Mouse (Mus musculus) bone marrow macrophage, adult 2 months (primary cell): ENCODE results near the gene Sf3b6. TPM values are rescaled to one million over a fixed set of nuclear protein-coding genes. Genes with fewer than 3 reads are reported as not detected.
A peak's percentile ranks its signal among the peaks of the same experiment; 100 is the strongest.

ENCODE experiments used
- H3K27ac ChIP-seq: 2 replicates; pipeline ENCODE4 v1.5.1; 2012; ENCODE audit warnings: low read depth, low read length; ENCODE audit not compliant: insufficient read depth
- H3K4me1 ChIP-seq: 2 replicates; pipeline ENCODE4 v1.6.1; 2012; ENCODE audit warnings: low read length; ENCODE audit not compliant: control insufficient read depth, insufficient read depth
- H3K4me3 ChIP-seq: 2 replicates; pipeline ENCODE4 v1.5.1; 2012; ENCODE audit warnings: mild to moderate bottlenecking, low read length, moderate library complexity; ENCODE audit not compliant: insufficient read depth
- CTCF ChIP-seq: IDR thresholded peaks from 2 replicates; pipeline ENCODE4 v1.5.1; 2012; ENCODE audit warnings: low read depth, mild to moderate bottlenecking, low read length, moderate library complexity
- POLR2A ChIP-seq: IDR thresholded peaks from 2 replicates; pipeline ENCODE4 v1.6.1; 2012; ENCODE audit warnings: mild to moderate bottlenecking, low read depth, low read length, borderline replicate concordance
- polyA plus RNA-seq: library from polyadenylated mRNA; stranded (reverse); fragments of >200 nt; gene quantifications from 2 replicates; pipeline ENCODE4 v1.2.4, GENCODE M21; 2012; ENCODE audit not compliant: missing spikeins, insufficient read depth, insufficient read length

Sf3b6 gene
- polyA plus RNA-seq, 1 experiment: 178 TPM

DNA sequence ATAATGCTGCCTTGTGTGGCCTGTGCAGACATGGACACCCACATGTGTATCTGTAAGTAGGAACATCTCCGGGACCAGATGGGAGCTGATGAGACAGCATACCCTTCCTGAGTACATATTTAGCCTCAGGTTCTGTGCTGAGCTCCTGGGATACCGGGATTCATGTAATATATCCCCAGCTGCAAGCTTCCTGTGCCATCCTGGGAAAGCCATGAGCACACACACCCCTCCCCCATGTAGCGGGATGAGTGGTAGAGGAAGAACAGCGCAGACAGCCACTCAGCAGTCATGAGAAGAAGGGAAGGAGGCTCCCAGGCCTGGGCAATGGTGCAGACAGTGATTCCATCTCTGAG lies 47.0 kb downstream of the Sf3b6 start:
- Histone ChIP-seq H3K4me1 (peaks cover 8% of the 10 kb centered on the region), H3K27ac (no peak overlapping the region), H3K4me3 (no peak overlapping the region)
- TF ChIP-seq CTCF (no peak), POLR2A (no peak)

- no peak for TF ChIP-seq POLR2A
- Histone ChIP-seq H3K27ac (no peak overlapping the region), H3K4me1 (no peaks in the 10 kb centered on the region), H3K4me3 (no peak overlapping the region)
Measured at GRCm38 (mm10) chr12:4868924-4869323, 51.6 kb downstream of the Sf3b6 start.

DNA sequence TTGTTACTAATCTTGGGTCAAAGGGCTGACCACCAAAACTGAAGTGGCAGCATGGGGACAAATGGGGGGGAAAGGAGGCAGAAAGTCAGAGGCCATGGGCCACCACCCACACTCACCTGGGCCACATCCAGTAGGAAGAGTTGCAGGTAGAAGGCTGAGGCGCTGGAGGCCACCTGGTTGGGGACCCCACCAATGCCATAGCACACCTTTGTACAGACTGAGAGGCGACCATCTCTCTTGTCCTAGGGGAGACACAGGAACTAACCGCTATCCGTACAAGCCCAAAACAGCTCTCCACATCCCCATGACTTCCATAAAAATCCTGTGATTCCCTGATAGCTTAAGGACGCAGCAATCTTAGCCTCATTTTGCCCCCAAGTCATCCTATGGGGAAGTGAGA lies 53.9 kb downstream of the Sf3b6 start:
- TF ChIP-seq POLR2A (no peak), CTCF (no peak)
- Histone ChIP-seq H3K27ac (no peak overlapping the region), H3K4me3 (no peak overlapping the region), H3K4me1 (no peaks in the 10 kb centered on the region)

- Histone ChIP-seq H3K27ac (no peak overlapping the region), H3K4me3 (no peak overlapping the region), H3K4me1 (no peaks in the 10 kb centered on the region)
- TF ChIP-seq CTCF: no peak
- no peak for TF ChIP-seq POLR2A
Measured at GRCm38 (mm10) chr12:4872273-4872672, 54.9 kb downstream of the Sf3b6 start.

DNA sequence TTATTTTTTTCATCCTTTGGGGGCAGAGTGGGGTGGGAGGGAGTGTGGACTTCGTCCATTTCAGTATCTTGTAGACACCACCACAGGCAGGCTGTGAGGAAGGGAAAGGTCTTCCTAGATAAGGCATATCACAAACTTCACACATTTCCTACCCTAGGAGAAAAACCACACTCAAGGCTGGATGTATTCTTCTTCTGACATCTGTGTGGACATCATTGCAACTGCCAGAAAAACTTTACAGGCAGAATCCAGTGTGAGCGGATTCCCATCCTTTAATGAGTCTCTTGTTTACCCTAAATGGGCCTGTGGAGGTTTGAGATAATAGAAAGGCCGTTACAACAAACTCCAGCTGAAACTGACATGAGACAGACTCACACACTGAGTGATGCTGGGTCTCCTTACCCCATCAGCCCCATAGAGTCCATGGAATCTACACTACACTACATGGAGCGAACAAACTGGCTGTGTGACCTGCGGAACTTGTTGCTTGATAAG lies 55.7 kb downstream of the Sf3b6 start:
- TF ChIP-seq CTCF: no peak
- Histone ChIP-seq H3K4me1 (no peaks in the 10 kb centered on the region), H3K27ac (no peak overlapping the region), H3K4me3 (no peak overlapping the region)

GRCm38 (mm10) chr12:4873531-4873930 lies 56.2 kb downstream of the Sf3b6 start:
- Histone ChIP-seq H3K4me3 (no peak overlapping the region), H3K4me1 (no peaks in the 10 kb centered on the region), H3K27ac (no peak overlapping the region)
- TF ChIP-seq POLR2A: no peak
- TF ChIP-seq CTCF: no peak

DNA sequence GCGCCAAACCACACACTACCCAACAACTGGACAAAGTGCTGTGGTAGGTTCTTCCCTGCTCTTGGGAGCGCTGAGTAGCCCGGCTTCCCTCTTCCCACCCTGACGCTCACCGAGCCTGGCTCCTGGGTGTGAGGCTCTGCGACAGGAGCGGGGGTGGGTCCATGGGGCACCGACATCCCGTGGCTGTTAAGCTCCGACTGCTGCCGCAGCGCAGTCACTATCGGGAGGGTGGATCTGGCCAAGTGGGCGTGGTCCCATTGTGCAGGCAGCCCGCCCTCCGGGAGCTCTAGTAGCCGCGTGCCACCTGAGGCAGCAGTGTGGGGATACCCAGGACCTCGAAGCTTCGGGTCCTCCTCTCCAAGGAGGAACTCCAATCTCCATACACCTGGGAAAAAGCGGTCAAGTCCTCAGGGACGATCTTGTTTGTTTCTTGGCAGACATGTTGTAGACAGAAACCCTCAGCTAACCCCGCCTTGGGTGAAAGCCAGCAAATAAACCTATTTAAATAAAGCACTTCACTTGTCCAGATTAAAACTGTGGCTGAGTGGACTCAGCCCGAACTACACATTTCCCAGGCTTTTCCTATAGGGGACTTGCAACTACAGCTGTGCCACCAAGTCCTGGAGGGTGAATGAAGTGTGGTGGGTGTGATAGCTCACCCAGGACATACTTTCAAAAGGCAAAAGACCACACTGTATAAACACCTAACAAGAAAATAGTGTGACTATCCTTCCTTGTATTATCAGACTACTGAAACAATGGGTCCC lies 57.0 kb downstream of the Sf3b6 start, which contains the start of gene Mfsd2b:
Gene Mfsd2b, minus strand, starts transcription at position 199 of the 767 bp plus-strand sequence.
- TF ChIP-seq CTCF (no peak), POLR2A (no peak)
- Histone ChIP-seq H3K4me3 (peak within 1 kb of the TSS; percentile 47), H3K4me1 (no peaks in the 10 kb centered on the region), H3K27ac (no peak within 1 kb of the TSS)

GRCm38 (mm10) chr12:4875623-4876022 lies 58.3 kb downstream of the Sf3b6 start:
- no peaks in the 10 kb centered on the region for H3K4me1 ChIP-seq
- no peak for TF ChIP-seq CTCF
- no peak for TF ChIP-seq POLR2A
- no peak overlapping the region for H3K4me3 ChIP-seq
- H3K27ac ChIP-seq: no peak overlapping the region

Other genes with a start within 250 kb of the Sf3b6 start
- gene Itsn2, start 224.9 kb upstream of the Sf3b6 start, polyA plus RNA-seq: 112 and 119 TPM in 2 replicates
- gene Gm3625, start 224.6 kb upstream of the Sf3b6 start, polyA plus RNA-seq: not detected in 2 replicates
- not detected in 2 replicates for gene Fam228a, start 79.1 kb upstream of the Sf3b6 start, polyA plus RNA-seq
- gene Pfn4, start 48.5 kb upstream of the Sf3b6 start, polyA plus RNA-seq: 0.23 TPM in 1 of 2 replicates, not detected in the other
- 1.5 TPM in 1 of 2 replicates, not detected in the other for gene Fam228b, start 48.3 kb upstream of the Sf3b6 start, polyA plus RNA-seq
- 40.5 and 41.7 TPM in 2 replicates for gene Fkbp1b, start 24.0 kb downstream of the Sf3b6 start, polyA plus RNA-seq
- gene Wdcp, start 25.8 kb downstream of the Sf3b6 start, polyA plus RNA-seq: 10.1 and 10.6 TPM in 2 replicates
- 0.67 and 1.3 TPM in 2 replicates for gene Mfsd2b, start 56.8 kb downstream of the Sf3b6 start, polyA plus RNA-seq
- 12.1 and 13.9 TPM in 2 replicates for gene Ubxn2a, start 90.2 kb downstream of the Sf3b6 start, polyA plus RNA-seq
- gene Atad2b, start 99.8 kb downstream of the Sf3b6 start, polyA plus RNA-seq: 18.0 and 18.7 TPM in 2 replicates